Mouse (Mus musculus): ENCODE results near the gene Klf16.

Klf16 gene

DNA sequence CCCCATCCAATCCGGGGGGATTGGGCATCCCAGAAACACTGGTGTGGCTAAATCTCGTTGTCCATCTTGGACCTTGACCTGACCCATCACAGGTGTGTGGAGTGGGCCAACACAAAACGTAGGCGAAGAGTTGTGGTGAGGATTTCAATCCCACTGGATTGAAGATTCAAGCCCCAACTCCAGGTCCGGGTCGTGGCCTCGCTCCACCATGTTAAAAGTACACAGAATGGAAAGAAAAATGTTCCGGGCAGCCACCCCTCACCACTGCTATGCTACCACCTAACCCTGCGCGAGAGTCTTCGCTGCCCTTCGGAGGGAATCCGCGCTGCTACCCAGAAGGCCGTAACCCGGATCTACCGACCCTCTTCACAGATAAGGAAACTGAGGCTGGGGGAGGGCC lies 1.2 kb downstream of the Klf16 start:
- DNase-seq (ENCODE audit: low spot score in 2 of 2), result no peak

DNA sequence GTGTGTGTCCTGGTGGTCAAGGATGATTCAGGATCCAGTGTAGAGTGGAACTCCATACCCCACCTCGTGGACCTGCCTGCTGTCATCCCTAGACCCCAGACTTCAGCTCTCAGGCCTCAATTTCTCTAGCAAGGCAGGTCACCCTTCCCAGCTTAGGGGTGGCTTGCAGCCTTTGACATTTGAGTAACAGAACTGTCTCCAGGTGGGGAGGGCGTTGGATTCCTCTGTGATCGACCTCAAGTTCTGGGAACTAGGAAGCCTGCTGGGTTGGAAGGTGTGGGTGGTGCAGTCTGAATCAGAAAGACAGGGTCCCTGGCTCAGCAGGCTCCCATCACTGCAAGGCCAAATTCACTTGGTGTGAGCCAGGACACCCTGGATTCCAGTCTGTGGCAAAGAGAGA lies 2.2 kb downstream of the Klf16 start:
- DNase-seq (ENCODE audit: low spot score in 2 of 2), result no peak

DNA sequence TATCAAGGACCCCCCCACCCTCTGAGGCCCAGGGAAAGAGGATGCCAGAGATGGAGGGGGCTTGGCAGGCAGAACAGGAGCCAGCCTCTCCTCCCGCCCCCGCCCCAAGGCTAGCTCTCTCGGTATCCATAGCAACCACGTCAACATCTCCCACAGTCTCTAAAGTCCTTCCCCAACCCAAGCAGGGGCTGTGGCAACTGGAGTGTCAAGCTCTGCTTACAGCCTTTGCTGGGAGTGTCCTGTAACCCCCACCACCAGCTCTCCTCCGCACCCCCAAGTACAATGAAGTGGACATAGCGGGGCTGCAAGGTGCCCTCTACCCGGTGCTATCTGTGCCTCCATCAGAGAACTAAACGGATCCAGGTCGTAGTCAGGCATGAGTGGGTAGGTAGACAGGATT lies 3.2 kb downstream of the Klf16 start:
- DNase-seq (ENCODE audit: low spot score in 2 of 2), result no peak

GRCm38 (mm10) chr10:80572477-80572876 lies 4.6 kb downstream of the Klf16 start:
- DNase-seq (ENCODE audit: low spot score in 2 of 2), result no peak

DNA sequence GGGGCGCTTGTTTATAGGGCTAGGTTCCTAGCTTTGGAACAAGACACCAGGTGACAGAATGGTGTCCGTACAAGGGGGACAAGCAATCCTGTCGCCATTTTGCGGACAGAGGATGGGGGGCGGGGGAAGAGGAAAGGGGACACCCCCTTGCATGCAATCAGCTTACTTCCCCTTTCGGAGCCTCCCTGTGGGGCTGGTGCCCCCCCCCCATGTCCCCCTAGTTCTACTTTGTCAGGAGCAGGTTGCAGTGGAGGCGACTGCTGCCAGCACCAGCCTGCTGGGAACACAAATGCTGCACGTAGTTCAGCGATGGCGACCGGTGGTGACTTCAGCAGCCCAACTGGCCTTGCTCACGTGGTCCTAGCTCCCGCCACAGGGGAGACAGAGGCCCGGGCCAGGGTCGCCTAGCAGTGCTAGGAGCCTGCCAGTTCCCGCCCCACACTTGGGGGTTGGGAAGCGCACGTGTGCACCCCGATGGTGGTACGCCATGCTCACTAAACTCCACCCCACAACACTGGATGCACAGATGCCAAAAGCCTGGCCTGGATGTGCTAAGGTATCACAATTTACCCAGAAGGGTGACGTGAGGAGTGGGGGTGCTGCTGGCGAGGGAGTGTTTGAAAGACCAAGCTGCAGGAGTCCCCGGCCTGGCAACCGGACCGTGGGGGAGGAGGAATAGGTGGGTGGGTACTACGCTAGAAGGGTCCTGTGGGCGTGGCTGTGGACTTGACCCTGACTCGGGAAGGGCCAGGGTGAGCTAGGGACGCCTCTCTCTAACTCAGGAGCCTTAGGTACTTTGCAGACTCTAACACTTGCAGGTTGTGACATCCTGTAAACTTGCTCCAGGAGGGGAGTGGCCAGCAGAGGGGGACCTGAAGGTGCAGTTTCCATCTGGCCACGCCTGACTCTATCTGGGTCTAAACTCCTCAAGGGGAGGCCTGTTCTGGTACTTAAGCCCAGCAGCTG lies 6.0 kb downstream of the Klf16 start:
- DNase-seq (ENCODE audit: low spot score in 2 of 2), result peak in 1 of 2 experiments; percentile 32

GRCm38 (mm10) chr10:80570419-80570818 lies 6.7 kb downstream of the Klf16 start:
- DNase-seq (ENCODE audit: low spot score in 2 of 2), result no peak

GRCm38 (mm10) chr10:80569664-80570066 lies 7.5 kb downstream of the Klf16 start:
- DNase-seq (ENCODE audit: low spot score in 2 of 2), result peak; percentile 76 to 80

GRCm38 (mm10) chr10:80568876-80569275 lies 8.2 kb downstream of the Klf16 start:
- DNase-seq (ENCODE audit: low spot score in 2 of 2), result no peak

DNA sequence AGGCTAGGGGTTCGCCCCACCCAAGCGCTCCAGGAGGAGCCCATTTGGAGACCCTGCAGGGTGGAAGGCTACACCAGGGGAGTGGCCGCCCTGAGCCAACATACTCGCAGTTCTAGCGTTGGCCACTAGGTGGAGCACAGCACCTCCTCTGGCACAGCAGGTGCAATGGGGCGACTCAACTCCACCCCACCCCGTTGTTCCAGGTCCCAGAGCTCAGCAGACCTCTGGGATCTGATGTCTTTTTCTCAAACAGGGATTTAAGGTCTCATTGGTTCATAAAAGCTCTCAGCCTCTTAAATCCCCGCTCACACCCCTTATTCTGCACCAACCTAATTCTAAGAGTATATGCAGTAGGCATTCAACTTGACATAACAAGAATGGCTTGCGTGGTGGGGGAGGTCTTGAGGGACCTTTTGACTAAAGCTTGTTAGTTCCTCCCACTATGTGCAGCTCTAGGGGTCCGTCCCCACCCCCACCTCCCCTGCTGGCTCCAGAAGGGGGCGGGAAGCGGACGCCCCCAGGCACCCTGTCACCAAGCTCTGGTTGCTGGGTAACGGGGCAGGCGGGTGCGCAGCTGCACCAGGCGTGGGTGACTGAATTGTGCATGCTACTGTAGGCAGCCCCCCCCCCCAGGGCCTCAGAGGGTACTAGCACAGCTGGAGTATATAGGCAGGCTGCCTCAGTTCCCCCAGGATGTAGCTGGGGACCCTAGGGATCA lies 10.6 kb downstream of the Klf16 start:
- peak; percentile 87 to 93 for DNase-seq (ENCODE audit: low spot score in 2 of 2)

DNA sequence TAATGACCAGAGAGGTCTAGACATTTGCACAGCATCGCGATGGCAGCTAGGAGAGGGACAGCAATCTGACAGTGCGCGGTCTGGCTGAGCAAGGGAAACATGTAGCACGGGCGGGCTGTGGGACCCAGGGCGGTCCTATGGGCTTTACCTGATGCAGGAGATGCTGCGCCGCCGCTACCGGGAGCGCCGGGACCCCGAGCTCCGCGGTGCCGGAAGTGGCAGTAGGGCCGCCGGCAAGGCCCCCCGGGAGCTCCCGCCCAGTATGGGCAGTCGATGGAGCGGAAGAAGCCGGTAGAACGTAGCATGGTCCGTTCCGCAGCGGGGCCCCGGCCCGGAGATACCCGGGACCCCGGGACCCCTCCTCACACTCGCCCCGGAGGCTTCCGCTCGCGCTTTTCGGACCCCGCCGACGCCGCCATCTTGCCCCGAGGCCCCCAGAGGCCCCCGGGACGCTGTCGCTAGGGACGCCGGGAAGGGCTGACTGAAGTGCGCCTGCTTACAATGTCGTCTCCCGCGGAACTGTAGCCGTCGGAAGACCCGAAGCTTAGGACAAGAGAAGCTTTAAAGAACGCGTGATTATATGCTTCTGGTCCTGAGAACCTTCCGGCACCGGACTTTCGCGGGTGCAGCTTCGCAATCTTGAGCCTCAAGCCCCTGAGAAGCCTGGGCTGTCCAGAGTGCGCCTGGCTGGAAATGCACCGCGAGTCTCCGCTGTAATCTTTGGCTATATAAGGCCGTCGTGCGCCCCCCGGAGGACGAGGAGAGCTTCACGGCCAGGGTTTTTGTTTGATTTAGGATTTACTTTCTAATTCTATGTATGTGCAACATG lies 15.8 kb downstream of the Klf16 start, which contains the start of gene Rexo1:
Rexo1 (minus strand) TSS at position 445 of the 829 bp plus-strand sequence.
- DNase-seq (ENCODE audit: low spot score in 2 of 2), result peak; percentile 90 to 93

- no peak for DNase-seq (ENCODE audit: low spot score in 2 of 2)
These were observed 16.5 kb downstream of the Klf16 start for GRCm38 (mm10) chr10:80560621-80561020.

- no peak for DNase-seq (ENCODE audit: low spot score in 2 of 2)
These were observed 17.7 kb downstream of the Klf16 start for GRCm38 (mm10) chr10:80559431-80559830.

DNA sequence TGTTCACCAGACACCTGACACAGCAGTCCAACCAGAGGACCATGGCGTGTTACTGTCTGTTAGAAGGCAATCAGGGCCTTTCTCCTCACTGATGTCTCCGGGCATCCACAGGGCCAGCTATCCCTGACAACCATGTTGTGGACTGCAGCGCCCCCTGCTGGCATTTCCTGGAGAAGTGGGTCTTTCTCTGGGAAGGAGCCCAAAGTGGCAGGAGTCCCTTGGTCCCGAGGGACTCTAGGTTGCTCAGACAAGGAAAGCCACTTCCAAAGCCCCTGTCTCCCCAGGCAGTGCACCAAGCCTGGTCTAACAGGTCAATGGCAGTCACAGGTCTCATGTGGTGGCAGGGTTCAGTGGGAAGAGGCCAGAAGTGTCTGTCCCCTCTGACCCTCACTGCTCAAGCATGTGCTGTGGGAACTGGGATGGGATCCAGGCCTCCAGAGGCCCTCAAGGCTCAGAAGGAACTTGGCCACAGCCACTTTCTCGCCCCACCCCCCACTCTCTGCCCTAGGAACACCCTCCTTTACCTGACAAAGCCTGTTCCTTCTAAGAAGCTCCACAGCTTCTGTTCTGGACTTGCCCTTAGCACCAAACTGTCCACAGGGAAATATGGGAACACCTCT lies 19.7 kb downstream of the Klf16 start:
- peak; percentile 69 to 83 for DNase-seq (ENCODE audit: low spot score in 2 of 2)

- no peak for DNase-seq (ENCODE audit: low spot score in 2 of 2)
These were observed 23.1 kb downstream of the Klf16 start for GRCm38 (mm10) chr10:80553997-80554396.

DNA sequence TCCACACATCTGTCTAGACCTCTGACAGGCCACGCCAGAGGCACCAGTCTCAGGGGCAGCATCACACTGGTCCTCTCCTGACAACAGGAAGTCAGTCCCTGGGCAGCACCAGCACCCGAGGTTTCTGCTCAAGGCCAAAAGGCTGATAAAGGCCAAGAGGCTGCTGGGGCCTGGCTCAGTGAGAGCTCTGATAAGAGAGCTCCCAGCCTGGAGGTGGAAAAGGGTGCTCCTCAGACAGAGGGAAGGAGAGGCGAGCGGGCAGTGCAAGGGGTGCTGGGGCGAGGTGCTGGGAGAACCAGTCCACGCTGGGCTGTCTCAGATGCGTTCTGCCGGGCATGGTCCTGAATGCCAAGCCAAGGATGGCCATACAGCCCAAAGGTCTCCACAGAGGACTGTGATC lies 23.5 kb downstream of the Klf16 start:
- DNase-seq (ENCODE audit: low spot score in 2 of 2), result peak; percentile 48 to 50

DNA sequence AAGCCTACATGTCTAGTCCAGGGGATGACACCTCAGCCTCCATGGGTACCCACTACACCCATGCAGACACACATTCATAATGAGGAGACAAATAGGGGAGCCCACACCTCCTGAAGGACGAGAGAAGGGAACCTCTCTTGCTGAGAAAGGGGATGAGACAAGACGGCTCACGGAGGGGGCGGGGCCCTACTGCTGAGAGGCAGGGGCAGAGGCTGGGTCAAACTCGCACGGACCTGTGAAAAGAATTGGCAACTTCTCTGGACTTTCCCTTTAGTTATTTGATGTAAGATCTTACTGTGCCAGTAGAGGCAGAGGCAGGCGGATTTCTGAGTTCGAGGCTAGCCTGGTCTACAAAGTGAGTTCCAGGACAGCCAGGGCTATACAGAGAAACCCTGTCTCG lies 24.8 kb downstream of the Klf16 start:
- no peak for DNase-seq (ENCODE audit: low spot score in 2 of 2)

GRCm38 (mm10) chr10:80549279-80549678 lies 27.8 kb downstream of the Klf16 start:
- DNase-seq (ENCODE audit: low spot score in 2 of 2), result no peak

- DNase-seq (ENCODE audit: low spot score in 2 of 2), result peak; percentile 46 to 60
These were observed 28.6 kb downstream of the Klf16 start for GRCm38 (mm10) chr10:80548428-80549006.

DNA sequence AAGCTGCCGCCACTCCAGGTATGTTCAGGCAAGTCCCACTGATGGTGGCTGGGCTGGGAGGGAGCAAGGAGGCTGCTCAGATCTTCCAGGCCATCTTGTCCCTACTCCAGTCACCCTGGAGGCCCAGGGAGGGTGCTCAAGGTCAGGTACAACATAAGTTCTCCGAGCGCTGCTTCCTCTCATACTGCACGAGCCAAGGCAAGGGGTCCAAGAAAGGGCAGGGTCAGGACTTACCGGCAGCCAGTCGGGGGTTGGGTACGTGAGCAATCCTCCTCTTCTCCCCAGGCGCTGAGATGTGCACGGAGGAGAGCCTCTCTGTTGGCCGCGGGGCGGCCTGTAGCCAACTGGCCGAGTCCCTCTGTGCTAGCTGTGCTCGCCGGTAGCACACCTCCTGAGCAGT lies 29.6 kb downstream of the Klf16 start:
- DNase-seq (ENCODE audit: low spot score in 2 of 2), result no peak

GRCm38 (mm10) chr10:80546945-80547344 lies 30.2 kb downstream of the Klf16 start:
- DNase-seq (ENCODE audit: low spot score in 2 of 2), result no peak

GRCm38 (mm10) chr10:80545590-80545989 lies 31.5 kb downstream of the Klf16 start:
- no peak for DNase-seq (ENCODE audit: low spot score in 2 of 2)

Data from spleen, postnatal 14 days (tissue).